Mouse (Mus musculus): ENCODE results near the gene Hist1h3e. TPM values are rescaled to one million over a fixed set of nuclear protein-coding genes. Genes with fewer than 3 reads are reported as not detected.

The Hist1h3e gene
- polyA plus RNA-seq, 1 experiment from 2014 or later: 5.6 TPM

DNA sequence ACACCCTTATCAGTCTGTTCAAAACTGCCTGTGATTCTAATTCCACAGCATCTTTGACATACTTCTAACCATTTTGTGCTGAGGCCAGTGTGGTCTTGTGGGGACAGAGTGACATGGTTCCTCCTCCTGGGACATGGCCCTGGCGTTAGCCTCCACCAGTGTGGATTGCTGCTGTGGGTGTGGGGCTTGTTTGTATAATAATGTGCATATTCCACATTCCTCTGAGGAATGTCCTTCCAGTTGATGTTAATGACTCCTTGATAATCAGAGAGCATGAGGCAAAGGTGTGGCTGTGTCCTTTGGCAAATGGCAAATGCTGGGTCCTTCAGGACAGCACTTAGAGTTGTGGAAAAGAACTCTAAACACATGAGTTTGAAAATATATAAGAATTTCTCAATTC lies 48.7 kb downstream of the Hist1h3e start:
- H3K27ac ChIP-seq: no peak overlapping the region
- no peaks in the 10 kb centered on the region for H3K36me3 ChIP-seq
- peaks cover 11% of the 10 kb centered on the region; the same call in 1 of the 2 replicates for H3K4me1 ChIP-seq (replicated peaks)
- WGBS: 85% methylated on average over 1 of the region's 1 CpGs
- H3K4me3 ChIP-seq: no peak overlapping the region
- no peaks in the 10 kb centered on the region for H3K9me3 ChIP-seq
- no peaks in the 10 kb centered on the region for H3K27me3 ChIP-seq (ENCODE audit: insufficient read depth, poor library complexity, severe bottlenecking)
- DNase-seq (ENCODE audit: low spot score): no peak

Other genes with a start within 250 kb of the Hist1h3e start
- 42.3 and 54.0 TPM in 2 replicates for gene Zfp322a, start 193.2 kb downstream of the Hist1h3e start, polyA plus RNA-seq (2016; fragmentation: Nextera tagmentation; extraction: Ambion mirVana)
- gene Abt1, start 138.5 kb downstream of the Hist1h3e start, polyA plus RNA-seq (2016; fragmentation: Nextera tagmentation; extraction: Ambion mirVana): 13.4 and 14.5 TPM in 2 replicates
- gene Btn1a1, start 96.5 kb downstream of the Hist1h3e start, polyA plus RNA-seq (2016; fragmentation: Nextera tagmentation; extraction: Ambion mirVana): 0.04 TPM in 1 of 2 replicates, not detected in the other
- 0.29 and 0.35 TPM in 2 replicates for gene Btn2a2, start 73.5 kb downstream of the Hist1h3e start, polyA plus RNA-seq (2016; fragmentation: Nextera tagmentation; extraction: Ambion mirVana)
- 5.8 and 7.4 TPM in 2 replicates for gene Hist1h4h, start 31.3 kb downstream of the Hist1h3e start, polyA plus RNA-seq (2016; fragmentation: Nextera tagmentation; extraction: Ambion mirVana)
- 7.8 and 9.2 TPM in 2 replicates for gene Hist1h2af, start 28.5 kb downstream of the Hist1h3e start, polyA plus RNA-seq (2016; fragmentation: Nextera tagmentation; extraction: Ambion mirVana)
- 3.3 and 6.0 TPM in 2 replicates for gene Hist1h3g, start 26.9 kb downstream of the Hist1h3e start, polyA plus RNA-seq (2016; fragmentation: Nextera tagmentation; extraction: Ambion mirVana)
- 0.51 and 1.1 TPM in 2 replicates for gene Hist1h2bh, start 19.0 kb downstream of the Hist1h3e start, polyA plus RNA-seq (2016; fragmentation: Nextera tagmentation; extraction: Ambion mirVana)
- gene Hist1h3f, start 18.3 kb downstream of the Hist1h3e start, polyA plus RNA-seq (2016; fragmentation: Nextera tagmentation; extraction: Ambion mirVana): 0.92 and 1.1 TPM in 2 replicates
- gene Hist1h4f, start 10.7 kb downstream of the Hist1h3e start, polyA plus RNA-seq (2016; fragmentation: Nextera tagmentation; extraction: Ambion mirVana): 0.56 TPM in 1 of 2 replicates, not detected in the other
- 0.37 and 0.49 TPM in 2 replicates for gene Hist1h1d, start 9.1 kb downstream of the Hist1h3e start, polyA plus RNA-seq (2016; fragmentation: Nextera tagmentation; extraction: Ambion mirVana)
- gene Hist1h2ae, start 8.9 kb upstream of the Hist1h3e start, polyA plus RNA-seq (2016; fragmentation: Nextera tagmentation; extraction: Ambion mirVana): 102 and 103 TPM in 2 replicates
- 7.0 and 7.3 TPM in 2 replicates for gene Hist1h2bg, start 9.0 kb upstream of the Hist1h3e start, polyA plus RNA-seq (2016; fragmentation: Nextera tagmentation; extraction: Ambion mirVana)
- gene Hist1h2bf, start 11.8 kb upstream of the Hist1h3e start, polyA plus RNA-seq (2016; fragmentation: Nextera tagmentation; extraction: Ambion mirVana): 4.7 and 5.1 TPM in 2 replicates
- gene Hist1h2ad, start 12.0 kb upstream of the Hist1h3e start, polyA plus RNA-seq (2016; fragmentation: Nextera tagmentation; extraction: Ambion mirVana): 1.8 and 2.2 TPM in 2 replicates
- 4.8 and 10.9 TPM in 2 replicates for gene Hist1h3d, start 13.4 kb upstream of the Hist1h3e start, polyA plus RNA-seq (2016; fragmentation: Nextera tagmentation; extraction: Ambion mirVana)
- 101 and 107 TPM in 2 replicates for gene Hist1h4d, start 19.2 kb upstream of the Hist1h3e start, polyA plus RNA-seq (2016; fragmentation: Nextera tagmentation; extraction: Ambion mirVana)
- gene Hist1h2be, start 58.8 kb upstream of the Hist1h3e start, polyA plus RNA-seq (2016; fragmentation: Nextera tagmentation; extraction: Ambion mirVana): 2.5 and 2.7 TPM in 2 replicates
- 22.0 and 26.3 TPM in 2 replicates for gene Hist1h1e, start 60.2 kb upstream of the Hist1h3e start, polyA plus RNA-seq (2016; fragmentation: Nextera tagmentation; extraction: Ambion mirVana)
- 0.80 and 1.2 TPM in 2 replicates for gene Hist1h2ac, start 121.6 kb upstream of the Hist1h3e start, polyA plus RNA-seq (2016; fragmentation: Nextera tagmentation; extraction: Ambion mirVana)
- 23.1 and 26.2 TPM in 2 replicates for gene Hist1h2bc, start 121.8 kb upstream of the Hist1h3e start, polyA plus RNA-seq (2016; fragmentation: Nextera tagmentation; extraction: Ambion mirVana)
- not detected in 2 replicates for gene Hist1h1t, start 133.4 kb upstream of the Hist1h3e start, polyA plus RNA-seq (2016; fragmentation: Nextera tagmentation; extraction: Ambion mirVana)
- gene Hist1h4c, start 136.1 kb upstream of the Hist1h3e start, polyA plus RNA-seq (2016; fragmentation: Nextera tagmentation; extraction: Ambion mirVana): 5.4 TPM in 2 replicates
- gene Hfe, start 148.5 kb upstream of the Hist1h3e start, polyA plus RNA-seq (2016; fragmentation: Nextera tagmentation; extraction: Ambion mirVana): 3.2 and 3.5 TPM in 2 replicates
- 10.6 and 12.6 TPM in 2 replicates for gene Hist1h1c, start 176.4 kb upstream of the Hist1h3e start, polyA plus RNA-seq (2016; fragmentation: Nextera tagmentation; extraction: Ambion mirVana)
- gene Hist1h3c, start 183.2 kb upstream of the Hist1h3e start, polyA plus RNA-seq (2016; fragmentation: Nextera tagmentation; extraction: Ambion mirVana): 6.9 and 8.6 TPM in 2 replicates
- gene Hist1h2bb, start 184.4 kb upstream of the Hist1h3e start, polyA plus RNA-seq (2016; fragmentation: Nextera tagmentation; extraction: Ambion mirVana): 1.8 and 2.4 TPM in 2 replicates
- gene Hist1h2ab, start 188.8 kb upstream of the Hist1h3e start, polyA plus RNA-seq (2016; fragmentation: Nextera tagmentation; extraction: Ambion mirVana): 45.2 and 49.3 TPM in 2 replicates
- 5.5 and 8.8 TPM in 2 replicates for gene Hist1h3b, start 189.9 kb upstream of the Hist1h3e start, polyA plus RNA-seq (2016; fragmentation: Nextera tagmentation; extraction: Ambion mirVana)
- 4.9 and 5.4 TPM in 2 replicates for gene Hist1h4b, start 194.6 kb upstream of the Hist1h3e start, polyA plus RNA-seq (2016; fragmentation: Nextera tagmentation; extraction: Ambion mirVana)
- not detected in 2 replicates for gene Hist1h4a, start 198.9 kb upstream of the Hist1h3e start, polyA plus RNA-seq (2016; fragmentation: Nextera tagmentation; extraction: Ambion mirVana)
- 3.7 and 4.8 TPM in 2 replicates for gene Hist1h3a, start 200.0 kb upstream of the Hist1h3e start, polyA plus RNA-seq (2016; fragmentation: Nextera tagmentation; extraction: Ambion mirVana)
- gene Hist1h1a, start 201.3 kb upstream of the Hist1h3e start, polyA plus RNA-seq (2016; fragmentation: Nextera tagmentation; extraction: Ambion mirVana): 2.3 and 3.4 TPM in 2 replicates
- not detected in 2 replicates for gene Trim38, start 207.5 kb upstream of the Hist1h3e start, polyA plus RNA-seq (2016; fragmentation: Nextera tagmentation; extraction: Ambion mirVana)
- gene Slc17a2, start 244.6 kb upstream of the Hist1h3e start, polyA plus RNA-seq (2016; fragmentation: Nextera tagmentation; extraction: Ambion mirVana): not detected in 2 replicates

Measured in hindbrain, embryonic 10.5 days (tissue).